Mouse (Mus musculus): ENCODE data around the gene St5. TPM values are rescaled to one million over a fixed set of nuclear protein-coding genes. Genes with fewer than 3 reads are reported as not detected.

Gene St5
- polyA plus RNA-seq, 1 experiment from 2014 or later: 33.5 TPM

DNA sequence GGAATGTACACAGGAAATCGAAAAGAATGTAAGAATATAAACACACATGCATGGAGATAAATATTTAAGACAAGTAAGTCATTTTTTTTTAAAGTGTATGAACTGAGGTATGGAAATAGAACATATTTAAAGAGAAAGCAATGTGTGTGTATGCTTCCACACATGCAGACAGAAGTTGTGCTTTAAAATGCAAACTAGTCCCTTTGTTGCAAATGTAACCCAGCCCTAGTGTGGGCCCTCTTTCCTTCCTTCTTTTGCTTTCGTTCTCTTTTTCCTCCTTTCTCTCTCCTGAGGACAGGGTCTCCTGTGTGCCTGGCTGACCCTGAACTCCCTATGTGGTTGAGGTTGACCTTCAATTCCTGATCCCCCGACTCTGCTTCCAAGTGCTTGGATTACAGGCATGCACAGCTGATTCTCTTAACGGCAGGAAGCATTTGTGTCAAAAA is 141.2 kb downstream of the St5 start:
- H3K36me3 ChIP-seq (replicated peaks): no peaks in the 10 kb centered on the region
- no peak for DNase-seq (ENCODE audit: extremely low spot score, low spot score)
- no peak overlapping the region for H3K4me3 ChIP-seq
- no peak overlapping the region for H3K27ac ChIP-seq
- H3K4me1 ChIP-seq: peaks cover 12% of the 10 kb centered on the region; the same call in 1 of the 2 replicates
- WGBS: 74% methylated on average over 4 of the region's 4 CpGs
- H3K27me3 ChIP-seq (ENCODE audit: poor library complexity, severe bottlenecking): no peaks in the 10 kb centered on the region
- no peaks in the 10 kb centered on the region for H3K9me3 ChIP-seq

DNA sequence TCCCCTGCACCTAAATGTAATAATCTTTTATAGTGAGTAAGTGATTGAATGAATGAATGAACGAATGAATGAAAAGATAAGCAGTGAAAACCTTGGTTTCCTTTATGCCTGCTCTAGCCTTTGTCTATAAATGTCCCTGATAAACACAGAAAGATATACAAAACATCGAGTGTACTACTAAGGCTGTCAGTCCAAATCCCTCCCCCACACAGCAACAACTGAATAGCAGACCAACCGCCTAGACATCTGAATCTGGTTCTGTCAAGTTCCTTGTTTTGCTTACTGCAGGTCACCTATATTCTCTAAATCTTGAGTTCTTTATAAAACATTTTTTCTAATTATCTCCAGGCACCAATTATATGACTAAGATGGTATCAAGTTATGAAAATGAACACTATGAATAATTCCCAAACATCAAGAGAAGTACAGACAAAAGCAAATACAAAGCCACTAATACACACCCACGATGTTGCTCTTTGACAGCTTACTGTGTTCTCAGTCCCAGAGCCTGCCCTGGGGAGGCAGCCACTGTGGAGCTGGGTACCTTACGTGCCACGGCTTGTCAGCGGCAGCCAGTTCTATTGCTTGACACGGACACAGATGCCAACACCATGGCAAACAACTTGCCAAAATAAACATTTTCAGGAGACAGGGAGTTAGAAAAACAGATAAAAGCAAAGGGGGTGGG is 141.8 kb downstream of the St5 start:
- H3K27me3 ChIP-seq (ENCODE audit: poor library complexity, severe bottlenecking): no peaks in the 10 kb centered on the region
- H3K9me3 ChIP-seq: no peaks in the 10 kb centered on the region; the same call in 1 of the 2 replicates
- H3K27ac ChIP-seq: no peak overlapping the region
- DNase-seq (ENCODE audit: extremely low spot score, low spot score): no peak
- peaks cover 5% of the 10 kb centered on the region for H3K36me3 ChIP-seq (replicated peaks)
- 85% methylated on average over 8 of the region's 8 CpGs for WGBS
- H3K4me3 ChIP-seq: no peak overlapping the region
- H3K4me1 ChIP-seq: peaks cover 12% of the 10 kb centered on the region; the same call in 1 of the 2 replicates

GRCm38 (mm10) chr7:109559536-109559935 is 143.9 kb downstream of the St5 start:
- WGBS: 70% methylated on average over 6 of the region's 6 CpGs
- no peak overlapping the region for H3K4me3 ChIP-seq
- no peak overlapping the region for H3K27ac ChIP-seq
- H3K4me1 ChIP-seq: peaks cover 12% of the 10 kb centered on the region; the same call in 1 of the 2 replicates
- H3K27me3 ChIP-seq (ENCODE audit: poor library complexity, severe bottlenecking): no peaks in the 10 kb centered on the region
- peaks cover 15% of the 10 kb centered on the region for H3K36me3 ChIP-seq (replicated peaks)
- DNase-seq (ENCODE audit: extremely low spot score, low spot score): no peak
- no peaks in the 10 kb centered on the region; the same call in 1 of the 2 replicates for H3K9me3 ChIP-seq

- H3K27ac ChIP-seq: no peak overlapping the region
- no peaks in the 10 kb centered on the region for H3K9me3 ChIP-seq
- H3K4me3 ChIP-seq: no peak overlapping the region
- DNase-seq (ENCODE audit: extremely low spot score, low spot score): no peak
- WGBS: 93% methylated on average over 5 of the region's 5 CpGs
- H3K4me1 ChIP-seq: no peaks in the 10 kb centered on the region
- H3K36me3 ChIP-seq (replicated peaks): peaks cover 54% of the 10 kb centered on the region
- H3K27me3 ChIP-seq (ENCODE audit: poor library complexity, severe bottlenecking): no peaks in the 10 kb centered on the region
These were observed 156.7 kb downstream of the St5 start for GRCm38 (mm10) chr7:109546726-109547125.

DNA sequence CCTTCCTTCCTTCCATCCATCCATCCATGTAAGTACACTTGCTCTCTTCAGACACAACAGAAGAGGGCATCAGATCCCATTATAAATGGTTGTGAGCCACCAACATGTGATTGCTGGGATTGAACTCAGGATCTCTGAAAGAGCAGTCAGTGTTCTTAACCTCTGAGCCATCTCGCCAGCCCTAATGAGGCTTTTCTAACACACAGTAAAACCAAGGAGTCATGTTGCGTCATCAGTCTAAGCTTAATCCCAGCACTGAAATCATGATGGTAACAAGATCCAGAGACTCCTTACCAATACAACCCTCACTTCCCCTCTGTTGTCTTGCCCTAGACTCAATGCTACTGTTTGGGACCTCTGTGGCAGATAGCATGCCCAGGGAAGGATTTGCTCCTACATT is 157.2 kb downstream of the St5 start:
- no peak for DNase-seq (ENCODE audit: extremely low spot score, low spot score)
- 91% methylated on average over 2 of the region's 2 CpGs for WGBS

GRCm38 (mm10) chr7:109545255-109545993 is 158.0 kb downstream of the St5 start:
- no peak overlapping the region for H3K4me3 ChIP-seq
- DNase-seq (ENCODE audit: extremely low spot score, low spot score): no peak
- H3K4me1 ChIP-seq: no peaks in the 10 kb centered on the region
- no peaks in the 10 kb centered on the region for H3K9me3 ChIP-seq
- H3K27me3 ChIP-seq (ENCODE audit: poor library complexity, severe bottlenecking): no peaks in the 10 kb centered on the region
- peaks cover 51% of the 10 kb centered on the region for H3K36me3 ChIP-seq (replicated peaks)
- 87% methylated on average over 10 of the region's 10 CpGs for WGBS
- H3K27ac ChIP-seq: 0 out of 2 replicates have a peak overlapping the region, but pooled peaks have one; percentile 48

More for the DNA sequence above, 157.2 kb downstream of the St5 start:
- Histone ChIP-seq H3K4me1 (no peaks in the 10 kb centered on the region), H3K27me3 (ENCODE audit: poor library complexity, severe bottlenecking) (no peaks in the 10 kb centered on the region), H3K27ac (no peak overlapping the region), H3K4me3 (no peak overlapping the region), H3K36me3 (replicated peaks) (peaks cover 55% of the 10 kb centered on the region), H3K9me3 (no peaks in the 10 kb centered on the region)

DNA sequence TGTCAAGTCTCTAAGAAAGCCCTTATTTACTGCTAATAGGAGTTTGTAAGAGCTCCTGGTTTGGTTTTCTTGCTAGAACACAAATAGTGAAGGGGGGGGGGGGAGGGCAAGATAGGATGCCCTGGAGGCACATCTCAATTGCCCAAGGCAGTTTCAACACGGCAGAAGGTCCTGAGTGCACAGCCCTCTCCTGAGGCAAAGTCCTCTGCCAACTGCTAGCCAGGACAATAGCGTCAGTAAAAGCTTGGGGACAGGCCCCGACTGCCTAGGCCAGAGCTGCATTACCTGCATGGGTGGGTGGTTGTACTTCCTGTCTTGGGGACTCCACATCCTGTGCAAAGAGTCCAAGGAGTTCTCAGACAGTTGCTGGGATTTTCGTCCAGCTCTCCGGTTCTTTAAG is 158.6 kb downstream of the St5 start:
- Histone ChIP-seq H3K4me1 (no peaks in the 10 kb centered on the region), H3K36me3 (replicated peaks) (peaks cover 50% of the 10 kb centered on the region), H3K4me3 (no peak overlapping the region), H3K27ac (no peak overlapping the region), H3K9me3 (no peaks in the 10 kb centered on the region), H3K27me3 (ENCODE audit: poor library complexity, severe bottlenecking) (no peaks in the 10 kb centered on the region)
- no peak for DNase-seq (ENCODE audit: extremely low spot score, low spot score)
- 77% methylated on average over 5 of the region's 5 CpGs for WGBS

DNA sequence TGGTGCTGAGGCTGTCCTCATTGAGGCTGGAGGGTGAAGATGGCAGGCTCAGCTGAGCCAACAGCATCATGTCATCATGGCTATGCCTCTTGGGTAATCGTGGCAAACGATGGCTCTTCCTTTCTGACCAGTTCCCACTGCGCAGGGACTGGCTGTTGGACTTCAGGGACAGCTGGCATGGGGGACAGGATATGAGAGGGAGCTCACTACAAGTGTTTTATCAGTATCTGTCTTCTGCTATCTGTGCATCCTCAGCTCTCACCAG is 161.1 kb downstream of the St5 start:
- H3K36me3 ChIP-seq (replicated peaks): peaks cover 54% of the 10 kb centered on the region
- H3K4me1 ChIP-seq: no peaks in the 10 kb centered on the region
- H3K27ac ChIP-seq: 0 out of 2 replicates have a peak overlapping the region, but pooled peaks have one; percentile 13
- 87% methylated on average over 3 of the region's 3 CpGs for WGBS
- no peak overlapping the region for H3K4me3 ChIP-seq
- no peak for DNase-seq (ENCODE audit: extremely low spot score, low spot score)
- no peaks in the 10 kb centered on the region for H3K27me3 ChIP-seq (ENCODE audit: poor library complexity, severe bottlenecking)
- no peaks in the 10 kb centered on the region for H3K9me3 ChIP-seq

DNA sequence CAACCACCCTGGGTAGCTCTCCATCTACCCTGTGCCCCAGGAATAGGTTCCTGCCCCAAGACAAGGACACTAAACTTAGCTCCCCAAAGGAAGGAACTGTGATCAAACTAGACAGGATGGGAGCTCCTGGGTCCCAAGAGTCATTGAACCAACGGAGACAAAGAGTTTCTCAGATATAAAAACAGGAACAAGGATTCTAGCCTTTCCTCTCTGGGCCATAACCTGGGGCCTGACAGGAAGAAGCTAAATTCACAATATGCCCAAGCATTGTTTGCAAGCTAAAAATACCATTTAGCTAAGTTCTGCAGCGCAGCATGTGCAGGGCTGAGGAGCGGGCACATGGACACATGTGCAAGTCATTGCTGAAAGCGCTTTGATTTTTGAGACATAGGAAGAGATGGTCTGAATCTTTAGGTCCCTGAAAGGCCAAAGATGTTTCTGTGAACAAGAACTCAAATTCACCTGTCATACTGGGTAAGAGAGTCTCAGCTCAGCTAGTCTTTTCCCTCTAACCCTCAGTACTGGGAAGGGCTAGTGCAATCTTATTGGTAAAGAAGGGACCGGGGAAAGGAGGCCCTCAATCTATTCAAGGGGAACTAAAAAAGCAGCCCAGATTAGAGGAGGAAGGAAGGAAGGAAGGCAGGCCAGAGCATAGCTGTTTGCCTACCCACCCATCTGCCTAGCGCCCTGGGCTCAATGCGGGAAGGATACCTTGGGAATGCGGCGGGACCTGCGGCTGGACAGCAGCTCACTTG is 161.6 kb downstream of the St5 start:
- DNase-seq (ENCODE audit: extremely low spot score, low spot score): no peak
- H3K4me3 ChIP-seq: no peak overlapping the region
- H3K36me3 ChIP-seq (replicated peaks): peaks cover 56% of the 10 kb centered on the region
- 91% methylated on average over 10 of the region's 10 CpGs for WGBS
- no peaks in the 10 kb centered on the region for H3K4me1 ChIP-seq
- H3K9me3 ChIP-seq: no peaks in the 10 kb centered on the region
- no peaks in the 10 kb centered on the region for H3K27me3 ChIP-seq (ENCODE audit: poor library complexity, severe bottlenecking)
- 0 out of 2 replicates have a peak overlapping the region, but pooled peaks have one; percentile 13 for H3K27ac ChIP-seq

GRCm38 (mm10) chr7:109540902-109541301 is 162.5 kb downstream of the St5 start:
- H3K4me3 ChIP-seq: no peak overlapping the region
- H3K27ac ChIP-seq: no peak overlapping the region
- no peaks in the 10 kb centered on the region for H3K27me3 ChIP-seq (ENCODE audit: poor library complexity, severe bottlenecking)
- no peaks in the 10 kb centered on the region for H3K4me1 ChIP-seq
- no peaks in the 10 kb centered on the region for H3K9me3 ChIP-seq
- no peak for DNase-seq (ENCODE audit: extremely low spot score, low spot score)
- H3K36me3 ChIP-seq (replicated peaks): peaks cover 64% of the 10 kb centered on the region

- H3K27ac ChIP-seq: peak overlapping the region; percentile 37; the same call in 1 of the 2 replicates
These were observed 166.9 kb downstream of the St5 start for GRCm38 (mm10) chr7:109536451-109536946.

GRCm38 (mm10) chr7:109534921-109535320 is 168.5 kb downstream of the St5 start:
- Histone ChIP-seq H3K4me1 (no peaks in the 10 kb centered on the region), H3K4me3 (no peak overlapping the region), H3K27me3 (ENCODE audit: poor library complexity, severe bottlenecking) (no peaks in the 10 kb centered on the region), H3K9me3 (no peaks in the 10 kb centered on the region), H3K36me3 (replicated peaks) (peaks cover 78% of the 10 kb centered on the region), H3K27ac (no peak overlapping the region)
- 92% methylated on average over 3 of the region's 3 CpGs for WGBS
- DNase-seq (ENCODE audit: extremely low spot score, low spot score): no peak

More at GRCm38 (mm10) chr7:109536451-109536946, 166.9 kb downstream of the St5 start:
- Histone ChIP-seq H3K4me1 (no peaks in the 10 kb centered on the region), H3K36me3 (replicated peaks) (peaks cover 67% of the 10 kb centered on the region), H3K27me3 (ENCODE audit: poor library complexity, severe bottlenecking) (no peaks in the 10 kb centered on the region), H3K4me3 (no peak overlapping the region), H3K9me3 (no peaks in the 10 kb centered on the region)
- no peak for DNase-seq (ENCODE audit: extremely low spot score, low spot score)
- WGBS: 69% methylated on average over 4 of the region's 4 CpGs

All from forebrain, embryonic 10.5 days (tissue).